Mouse (Mus musculus) cerebellum, adult 2 months (tissue): ENCODE measurements around the gene Fbxl17.

Source experiments
- CTCF ChIP-seq: fragments of 200-500 bp; IDR thresholded peaks from 2 replicates; pipeline ENCODE4 v1.5.1; 2011; ENCODE audit warnings: low read depth, mild to moderate bottlenecking, control low read depth, low read length, moderate library complexity, borderline replicate concordance; ENCODE audit not compliant: insufficient read depth
- POLR2A ChIP-seq: fragments of 200-500 bp; IDR thresholded peaks from 2 replicates; pipeline ENCODE4 v1.6.1; 2011; ENCODE audit warnings: low read length, control low read depth, borderline replicate concordance; ENCODE audit not compliant: insufficient read depth

GRCm38 (mm10) chr17:63273353-63273752, 226.5 kb downstream of the Fbxl17 start:
- no peak for TF ChIP-seq CTCF
- no peak for TF ChIP-seq POLR2A
